Mouse (Mus musculus) ES-Bruce4 (cell line): Measurements from ENCODE around the gene Mtg2.

Source experiments
- EP300 ChIP-seq: IDR thresholded peaks from 2 replicates; pipeline ENCODE4 v1.6.1; 2011; ENCODE audit warnings: low read depth, low read length; ENCODE audit not compliant: insufficient read depth
- POLR2A ChIP-seq: IDR thresholded peaks from one replicate; pipeline ENCODE4 v1.8.1; 2011; ENCODE audit warnings: low read length; ENCODE audit not compliant: insufficient read depth

DNA sequence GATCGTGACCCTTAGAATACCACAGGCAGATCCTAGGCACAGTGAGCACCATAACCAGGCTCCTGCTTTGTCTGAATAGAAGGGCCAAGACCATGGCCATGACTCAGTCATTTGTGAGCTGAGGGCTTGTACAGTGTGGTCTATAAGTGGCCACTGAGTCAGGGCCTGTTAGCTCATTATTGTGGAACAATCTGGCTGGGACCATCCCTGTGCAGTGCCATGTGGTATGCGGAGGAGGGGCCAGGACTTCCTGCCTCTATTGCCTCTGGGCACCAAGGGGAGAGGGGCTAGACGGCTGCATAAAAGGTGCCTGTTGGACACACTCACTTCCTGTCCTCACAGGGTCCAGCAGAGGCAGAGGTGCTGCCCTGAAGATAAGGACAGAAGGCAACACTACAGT, 36.4 kb upstream of the Mtg2 start:
- TF ChIP-seq EP300, result no peak
- TF ChIP-seq POLR2A, result no peak
